Mouse (Mus musculus) testis, adult 2 months (tissue): Measurements from ENCODE around the gene Thbd. TPM values are rescaled to one million over a fixed set of nuclear protein-coding genes. Genes with fewer than 3 reads are reported as not detected.

Source experiments
- H3K27ac ChIP-seq: fragments of 200-500 bp; 2 replicates; pipeline ENCODE4 v1.5.1; 2012; ENCODE audit warnings: low read depth, low read length; ENCODE audit not compliant: control insufficient read depth, insufficient read depth
- H3K27me3 ChIP-seq: fragments of 200-500 bp; 2 replicates; pipeline ENCODE4 v1.6.1; 2012; ENCODE audit warnings: mild to moderate bottlenecking, low read length, moderate library complexity; ENCODE audit not compliant: control insufficient read depth, insufficient read depth
- H3K36me3 ChIP-seq: fragments of 200-500 bp; 2 replicates; pipeline ENCODE4 v1.6.1; 2012; ENCODE audit warnings: mild to moderate bottlenecking, low read length; ENCODE audit not compliant: control insufficient read depth, insufficient read depth
- H3K4me1 ChIP-seq: fragments of 200-500 bp; 2 replicates; pipeline ENCODE4 v1.6.1; 2012; ENCODE audit warnings: low read length; ENCODE audit not compliant: control insufficient read depth, insufficient read depth
- H3K4me3 ChIP-seq: fragments of 200-500 bp; 2 replicates; pipeline ENCODE4 v1.5.1; 2012; ENCODE audit warnings: low read depth, mild to moderate bottlenecking, low read length, moderate library complexity, mixed read lengths; ENCODE audit not compliant: control insufficient read depth
- CTCF ChIP-seq: fragments of 200-500 bp; IDR thresholded peaks from 2 replicates; pipeline ENCODE4 v1.5.1; 2012; ENCODE audit warnings: low read depth, mild to moderate bottlenecking, inconsistent platforms, low read length, moderate library complexity; ENCODE audit not compliant: control insufficient read depth, insufficient read depth, insufficient replicate concordance
- POLR2A ChIP-seq: fragments of 200-500 bp; IDR thresholded peaks from 2 replicates; pipeline ENCODE4 v1.6.1; 2012; ENCODE audit warnings: low read depth, mild to moderate bottlenecking, inconsistent platforms, low read length, moderate library complexity; ENCODE audit not compliant: control insufficient read depth
- polyA plus RNA-seq: library from polyadenylated mRNA; depleted of rRNA; stranded (reverse); fragments of >200 nt; gene quantifications from 2 replicates; pipeline ENCODE4 v1.2.3, GENCODE M21; 2012

Gene Thbd
- polyA plus RNA-seq, 1 experiment: 3.0 TPM

GRCm38 (mm10) chr2:148397015-148397783, 10.8 kb downstream of the Thbd start:
- Histone ChIP-seq H3K36me3 (no peaks in the 10 kb centered on the region), H3K27me3 (no peaks in the 10 kb centered on the region), H3K4me3 (no peak overlapping the region), H3K27ac (no peak overlapping the region), H3K4me1 (peaks cover 11% of the 10 kb centered on the region)
- no peak for TF ChIP-seq CTCF
- TF ChIP-seq POLR2A: no peak

DNA sequence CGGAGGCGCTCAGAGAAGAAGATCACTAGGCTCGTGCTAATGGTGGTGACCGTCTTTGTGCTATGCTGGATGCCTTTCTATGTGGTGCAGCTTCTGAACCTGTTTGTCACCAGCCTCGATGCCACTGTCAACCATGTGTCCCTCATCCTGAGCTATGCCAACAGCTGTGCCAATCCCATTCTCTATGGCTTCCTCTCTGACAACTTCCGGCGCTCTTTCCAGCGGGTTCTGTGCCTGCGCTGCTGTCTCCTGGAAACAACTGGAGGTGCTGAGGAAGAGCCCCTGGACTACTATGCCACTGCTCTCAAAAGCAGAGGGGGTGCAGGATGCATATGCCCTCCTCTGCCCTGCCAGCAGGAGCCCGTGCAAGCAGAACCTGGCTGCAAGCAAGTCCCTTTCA, 11.8 kb downstream of the Thbd start:
- Histone ChIP-seq H3K4me1 (peaks cover 11% of the 10 kb centered on the region), H3K27me3 (no peaks in the 10 kb centered on the region), H3K36me3 (no peaks in the 10 kb centered on the region), H3K27ac (no peak overlapping the region), H3K4me3 (no peak overlapping the region)
- no peak for TF ChIP-seq POLR2A
- TF ChIP-seq CTCF: no peak

DNA sequence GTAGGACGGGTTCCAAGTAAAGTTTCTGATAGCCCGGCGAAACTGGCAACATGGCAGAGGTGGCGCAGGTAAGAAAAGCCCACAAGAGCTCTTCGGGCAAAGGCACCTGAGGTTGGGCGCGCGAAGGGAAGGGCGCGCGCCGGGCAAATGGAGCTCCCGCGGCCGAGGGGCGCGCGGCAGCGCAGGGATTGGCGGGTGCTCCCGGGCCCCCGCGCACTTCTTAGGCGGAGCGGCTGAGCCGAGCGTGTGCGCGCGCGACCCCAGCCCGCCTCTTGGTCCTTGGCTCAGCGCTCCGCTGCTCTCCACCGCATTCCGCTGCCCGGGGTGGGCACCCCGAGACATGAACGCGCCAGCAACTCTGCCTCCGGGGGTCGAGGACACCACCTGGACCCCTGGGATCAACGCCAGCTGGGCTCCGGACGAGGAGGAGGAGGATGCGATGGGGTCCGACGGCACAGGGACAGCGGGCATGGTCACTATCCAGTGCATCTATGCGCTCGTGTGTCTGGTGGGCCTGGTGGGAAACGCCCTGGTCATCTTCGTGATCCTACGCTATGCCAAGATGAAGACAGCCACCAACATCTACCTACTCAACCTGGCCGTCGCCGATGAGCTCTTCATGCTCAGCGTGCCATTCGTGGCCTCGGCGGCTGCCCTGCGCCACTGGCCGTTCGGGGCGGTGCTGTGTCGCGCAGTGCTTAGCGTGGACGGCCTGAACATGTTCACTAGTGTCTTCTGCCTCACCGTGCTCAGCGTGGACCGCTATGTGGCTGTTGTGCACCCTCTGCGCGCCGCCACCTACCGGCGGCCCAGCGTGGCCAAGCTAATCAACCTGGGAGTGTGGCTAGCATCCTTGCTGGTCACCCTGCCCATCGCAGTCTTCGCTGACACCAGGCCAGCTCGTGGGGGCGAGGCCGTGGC, 12.6 kb downstream of the Thbd start, which contains the start of gene Sstr4:
Sstr4 (plus strand) TSS at position 214 of the 921 bp plus-strand sequence.
- Histone ChIP-seq H3K27ac (no peak within 1 kb of the TSS), H3K4me1 (peaks cover 11% of the 10 kb centered on the region), H3K36me3 (no peaks in the 10 kb centered on the region), H3K27me3 (no peaks in the 10 kb centered on the region), H3K4me3 (peak within 1 kb of the TSS; percentile 6)
- peak; percentile 43; the same call in 1 of the 2 replicates for TF ChIP-seq CTCF
- no peak; the same call in 1 of the 2 replicates for TF ChIP-seq POLR2A

DNA sequence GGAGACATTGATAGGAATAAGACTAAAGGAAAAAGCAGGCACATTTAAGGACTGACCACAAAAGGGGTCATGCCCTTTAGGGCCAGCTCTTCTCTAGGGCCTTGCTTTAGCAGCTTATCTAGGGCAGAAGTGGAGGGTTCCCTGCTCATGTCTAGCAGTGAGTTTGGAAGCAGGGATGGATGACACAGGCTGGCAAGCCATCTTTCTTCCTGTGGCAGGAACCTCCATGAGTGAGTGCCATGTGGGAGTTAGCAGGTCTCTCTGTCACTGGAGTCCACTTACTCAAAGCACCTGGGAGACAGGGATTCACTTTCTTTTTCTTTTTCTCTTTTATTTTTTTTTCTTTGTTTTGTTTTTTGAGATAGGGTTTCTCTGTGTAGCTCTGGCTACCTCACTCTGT, 14.1 kb downstream of the Thbd start:
- Histone ChIP-seq H3K4me1 (peaks cover 11% of the 10 kb centered on the region), H3K27me3 (no peaks in the 10 kb centered on the region), H3K27ac (no peak overlapping the region), H3K36me3 (no peaks in the 10 kb centered on the region), H3K4me3 (no peak overlapping the region)
- no peak for TF ChIP-seq CTCF

DNA sequence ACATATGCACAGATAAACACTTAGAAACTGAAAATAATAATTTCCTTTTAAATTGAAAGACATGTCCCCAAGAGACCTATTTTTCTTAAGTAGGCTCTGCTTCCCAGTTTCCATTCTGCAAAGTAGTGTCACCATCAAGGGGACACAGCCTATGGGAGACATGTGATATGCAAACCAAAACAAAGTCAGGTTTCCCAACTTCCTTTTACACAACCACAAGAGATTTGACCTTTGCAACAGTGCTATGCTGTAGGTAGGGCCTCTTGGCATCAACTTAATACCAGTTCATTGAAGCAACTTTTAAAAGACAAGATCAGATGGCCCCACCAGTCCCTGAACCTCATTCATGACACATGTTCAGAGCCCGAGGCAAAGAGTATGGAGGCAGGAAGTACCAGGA, 14.8 kb downstream of the Thbd start:
- no peak overlapping the region for H3K4me3 ChIP-seq
- peaks cover 11% of the 10 kb centered on the region for H3K4me1 ChIP-seq
- no peak for TF ChIP-seq POLR2A
- no peak for TF ChIP-seq CTCF
- no peaks in the 10 kb centered on the region for H3K27me3 ChIP-seq
- no peak overlapping the region for H3K27ac ChIP-seq
- no peaks in the 10 kb centered on the region for H3K36me3 ChIP-seq

DNA sequence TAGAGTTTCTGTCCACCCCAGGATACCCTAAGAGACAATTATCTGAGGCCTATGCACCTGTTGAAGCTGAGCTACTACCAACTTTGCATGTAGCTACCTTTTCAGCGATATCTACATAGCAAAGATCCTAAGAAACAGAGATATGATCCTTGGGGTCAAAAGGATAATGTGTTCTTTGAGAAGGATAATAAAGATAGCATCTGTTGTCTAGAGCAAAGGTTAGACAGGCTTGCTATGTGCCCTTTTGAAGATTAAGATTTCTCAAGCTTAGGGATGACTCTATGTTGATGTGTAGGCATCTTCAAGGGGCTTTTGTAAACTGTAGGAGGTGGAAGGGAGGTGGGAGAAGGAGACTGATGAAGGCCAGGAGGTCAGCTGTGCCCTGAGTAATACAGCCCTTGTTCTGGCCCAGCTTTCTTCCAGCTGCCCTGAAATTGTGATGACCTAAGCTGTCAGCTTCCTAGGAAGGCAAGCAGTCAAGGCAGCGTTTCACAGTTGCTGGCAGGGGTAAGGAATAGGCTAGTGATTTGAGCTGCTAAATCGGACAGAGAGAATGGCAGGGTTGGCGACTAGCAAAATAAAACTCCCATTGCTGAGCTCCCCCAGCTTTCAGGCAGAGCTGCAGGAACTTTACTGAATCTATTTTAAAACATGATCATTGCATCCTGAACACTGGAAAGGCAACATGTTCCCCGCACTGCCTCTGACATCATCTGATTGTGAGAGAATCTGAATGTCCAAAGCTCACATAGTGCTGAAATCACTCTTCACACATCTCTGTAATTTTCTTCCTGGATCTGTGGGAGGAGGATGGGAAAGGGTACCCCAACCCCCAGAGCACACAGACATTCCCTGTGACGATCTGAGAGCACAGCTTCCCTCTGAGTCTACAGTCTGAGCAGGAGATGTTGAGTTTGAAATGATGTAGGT, 20.1 kb downstream of the Thbd start:
- H3K4me1 ChIP-seq: no peaks in the 10 kb centered on the region
- H3K27ac ChIP-seq: no peak overlapping the region
- no peaks in the 10 kb centered on the region for H3K27me3 ChIP-seq
- no peaks in the 10 kb centered on the region for H3K36me3 ChIP-seq
- H3K4me3 ChIP-seq: no peak overlapping the region
- no peak for TF ChIP-seq CTCF
- TF ChIP-seq POLR2A: no peak

GRCm38 (mm10) chr2:148386927-148387326, 21.1 kb downstream of the Thbd start:
- Histone ChIP-seq H3K27me3 (no peaks in the 10 kb centered on the region), H3K4me3 (no peak overlapping the region), H3K36me3 (no peaks in the 10 kb centered on the region), H3K27ac (no peak overlapping the region), H3K4me1 (no peaks in the 10 kb centered on the region)
- TF ChIP-seq CTCF (no peak), POLR2A (no peak)
